Mouse (Mus musculus): ENCODE data around the gene Cdh20. TPM values are rescaled to one million over a fixed set of nuclear protein-coding genes. Genes with fewer than 3 reads are reported as not detected.

The Cdh20 gene
- polyA plus RNA-seq, 1 experiment, result not detected

- Histone ChIP-seq H3K4me1 (ENCODE audit: control insufficient read depth, insufficient read depth, low read length) (no peaks in the 10 kb centered on the region), H3K27ac (ENCODE audit: insufficient read depth, low read depth, low read length) (no peak overlapping the region), H3K4me3 (ENCODE audit: insufficient read depth, low read length) (no peak overlapping the region)
- no peak for TF ChIP-seq CTCF (IDR thresholded peaks at IDR 0.05; ENCODE audit: low read depth, low read length)
- TF ChIP-seq POLR2A (IDR thresholded peaks at IDR 0.05; ENCODE audit: borderline replicate concordance, low read depth, low read length), result no peak
These were observed 229.5 kb downstream of the Cdh20 start for GRCm38 (mm10) chr1:104997814-104998213.

DNA sequence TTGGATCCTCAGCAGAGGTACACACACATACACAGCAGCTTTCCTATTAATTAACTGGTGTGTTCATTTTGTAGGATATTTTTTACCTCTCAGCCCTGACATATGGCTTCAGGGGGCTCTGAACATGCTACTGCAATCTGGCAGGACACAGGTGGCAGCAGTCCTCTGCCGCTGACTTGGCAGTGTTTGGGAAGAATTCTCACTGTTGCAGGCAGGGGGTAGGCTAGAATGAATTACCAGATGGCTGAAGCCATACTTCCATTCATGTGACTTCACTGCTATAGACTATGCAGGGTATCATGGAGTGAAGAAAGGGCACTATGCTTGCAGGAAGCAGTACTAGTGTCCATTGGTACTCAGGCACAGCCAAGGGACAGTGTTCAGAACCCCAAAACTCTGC lies 233.8 kb downstream of the Cdh20 start:
- no peak overlapping the region for H3K4me3 ChIP-seq (ENCODE audit: insufficient read depth, low read length)

GRCm38 (mm10) chr1:105003786-105004185 lies 235.5 kb downstream of the Cdh20 start:
- H3K4me3 ChIP-seq (ENCODE audit: insufficient read depth, low read length), result no peak overlapping the region
- no peaks in the 10 kb centered on the region for H3K4me1 ChIP-seq (ENCODE audit: control insufficient read depth, insufficient read depth, low read length)
- TF ChIP-seq POLR2A (IDR thresholded peaks at IDR 0.05; ENCODE audit: borderline replicate concordance, low read depth, low read length), result no peak
- no peak for TF ChIP-seq CTCF (IDR thresholded peaks at IDR 0.05; ENCODE audit: low read depth, low read length)
- no peak overlapping the region for H3K27ac ChIP-seq (ENCODE audit: insufficient read depth, low read depth, low read length)

More for the DNA sequence above, 233.8 kb downstream of the Cdh20 start:
- TF ChIP-seq POLR2A (IDR thresholded peaks at IDR 0.05; ENCODE audit: borderline replicate concordance, low read depth, low read length) (no peak), CTCF (IDR thresholded peaks at IDR 0.05; ENCODE audit: low read depth, low read length) (no peak)
- H3K4me1 ChIP-seq (ENCODE audit: control insufficient read depth, insufficient read depth, low read length), result no peaks in the 10 kb centered on the region
- no peak overlapping the region for H3K27ac ChIP-seq (ENCODE audit: insufficient read depth, low read depth, low read length)

DNA sequence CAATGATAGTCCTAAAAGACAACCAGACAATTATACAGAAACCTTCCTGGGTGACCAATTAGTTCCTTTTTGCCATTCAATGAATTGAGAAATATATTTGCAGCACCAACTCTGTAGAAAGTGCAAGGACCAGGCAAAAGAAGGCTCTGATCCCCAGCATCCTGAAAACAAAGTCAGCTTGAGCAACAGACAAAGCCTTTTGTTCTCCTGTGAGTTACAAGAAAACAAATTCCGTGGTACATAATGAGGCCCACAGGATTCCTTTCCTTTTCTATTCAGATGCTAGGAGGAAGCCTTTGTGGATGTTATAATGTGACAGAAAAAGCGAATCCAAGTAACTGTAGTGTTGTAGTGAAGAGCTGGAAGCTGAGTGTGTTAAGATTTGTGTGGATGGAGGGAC lies 244.3 kb downstream of the Cdh20 start:
- H3K4me3 ChIP-seq (ENCODE audit: insufficient read depth, low read length), result no peak overlapping the region
- H3K27ac ChIP-seq (ENCODE audit: insufficient read depth, low read depth, low read length), result no peak overlapping the region
- no peaks in the 10 kb centered on the region for H3K4me1 ChIP-seq (ENCODE audit: control insufficient read depth, insufficient read depth, low read length)
- no peak for TF ChIP-seq POLR2A (IDR thresholded peaks at IDR 0.05; ENCODE audit: borderline replicate concordance, low read depth, low read length)
- TF ChIP-seq CTCF (IDR thresholded peaks at IDR 0.05; ENCODE audit: low read depth, low read length), result no peak

DNA sequence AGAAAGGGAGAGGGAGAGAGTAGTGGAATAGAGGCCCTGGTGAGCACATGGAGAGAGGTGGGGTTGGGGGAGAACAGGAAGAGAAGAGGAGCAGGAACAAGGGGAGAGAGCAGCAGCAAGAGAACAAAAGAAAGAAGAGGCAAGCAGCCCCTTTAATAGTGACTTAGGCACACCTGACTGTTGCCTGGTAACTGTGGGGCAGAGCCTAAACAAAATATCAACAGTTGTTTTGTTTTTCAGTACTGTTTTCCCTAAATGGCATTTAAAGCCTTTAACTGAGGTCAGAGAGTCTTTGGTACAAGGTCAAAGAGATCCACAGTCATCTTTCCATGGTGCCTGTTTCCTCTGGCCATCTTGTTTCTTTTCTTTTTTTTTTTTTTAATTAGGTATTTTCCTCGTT lies 245.0 kb downstream of the Cdh20 start:
- no peak overlapping the region for H3K27ac ChIP-seq (ENCODE audit: insufficient read depth, low read depth, low read length)
- TF ChIP-seq CTCF (IDR thresholded peaks at IDR 0.05; ENCODE audit: low read depth, low read length) (no peak), POLR2A (IDR thresholded peaks at IDR 0.05; ENCODE audit: borderline replicate concordance, low read depth, low read length) (no peak)
- H3K4me3 ChIP-seq (ENCODE audit: insufficient read depth, low read length), result no peak overlapping the region
- no peaks in the 10 kb centered on the region for H3K4me1 ChIP-seq (ENCODE audit: control insufficient read depth, insufficient read depth, low read length)

GRCm38 (mm10) chr1:105041668-105042067 lies 273.3 kb downstream of the Cdh20 start:
- TF ChIP-seq POLR2A (IDR thresholded peaks at IDR 0.05; ENCODE audit: borderline replicate concordance, low read depth, low read length) (no peak), CTCF (IDR thresholded peaks at IDR 0.05; ENCODE audit: low read depth, low read length) (no peak)
- Histone ChIP-seq H3K27ac (ENCODE audit: insufficient read depth, low read depth, low read length) (no peak overlapping the region), H3K4me1 (ENCODE audit: control insufficient read depth, insufficient read depth, low read length) (no peaks in the 10 kb centered on the region), H3K4me3 (ENCODE audit: insufficient read depth, low read length) (no peak overlapping the region)
